Mouse (Mus musculus) layer of hippocampus, adult 18-20 months (tissue): ENCODE results near the gene Gpi1. TPM values are rescaled to one million over a fixed set of nuclear protein-coding genes. Genes with fewer than 3 reads are reported as not detected.
"Not testable (repeated sequence)": the region's sequence is repeated elsewhere in the genome, so short reads cannot be mapped to it uniquely, and the experiment has no call there.

Experiments
- DNase-seq, 2 experiments: peaks; one replicate each; pipeline ENCODE4 v3.0.0; 2022; ENCODE audit warnings: low spot score in 2 of 2
- total RNA-seq, 2 experiments: library from RNA; stranded (reverse); gene quantifications; 2 replicates each; pipeline ENCODE4 v1.2.3; 2021

The Gpi1 gene
- total RNA-seq, 2 experiments from 2014 or later, result 785 to 815 TPM

- DNase-seq, result no peak
These were observed 2.9 kb upstream of the Gpi1 start for GRCm38 (mm10) chr7:34232785-34233725.

- peak; percentile 53 to 59 for DNase-seq
These were observed 435 bp downstream of the Gpi1 start for GRCm38 (mm10) chr7:34229691-34230111.

- DNase-seq, result no peak
These were observed 983 bp downstream of the Gpi1 start for GRCm38 (mm10) chr7:34229153-34229552.

- DNase-seq, result no peak
These were observed 1.5 kb downstream of the Gpi1 start for GRCm38 (mm10) chr7:34228641-34229040.

GRCm38 (mm10) chr7:34226846-34227245 is 3.3 kb downstream of the Gpi1 start:
- no peak for DNase-seq

GRCm38 (mm10) chr7:34226086-34226485 is 4.0 kb downstream of the Gpi1 start:
- peak in 1 of 2 experiments; percentile 36 for DNase-seq

GRCm38 (mm10) chr7:34224308-34224707 is 5.8 kb downstream of the Gpi1 start:
- no peak for DNase-seq

GRCm38 (mm10) chr7:34222340-34222739 is 7.8 kb downstream of the Gpi1 start:
- DNase-seq, result no peak

- no peak for DNase-seq
These were observed 8.4 kb downstream of the Gpi1 start for GRCm38 (mm10) chr7:34221594-34222250.

GRCm38 (mm10) chr7:34218496-34218895 is 11.6 kb downstream of the Gpi1 start:
- DNase-seq, result no peak

GRCm38 (mm10) chr7:34216474-34216873 is 13.7 kb downstream of the Gpi1 start:
- DNase-seq, result no peak

GRCm38 (mm10) chr7:34215481-34215880 is 14.7 kb downstream of the Gpi1 start:
- DNase-seq, result no peak

- no peak for DNase-seq
These were observed 15.5 kb downstream of the Gpi1 start for GRCm38 (mm10) chr7:34214644-34215043.

- DNase-seq, result no peak
These were observed 16.9 kb downstream of the Gpi1 start for GRCm38 (mm10) chr7:34213281-34213680.

- DNase-seq, result no peak
These were observed 21.9 kb downstream of the Gpi1 start for GRCm38 (mm10) chr7:34208027-34208745.

GRCm38 (mm10) chr7:34206331-34206730 is 23.8 kb downstream of the Gpi1 start:
- DNase-seq, result no peak

GRCm38 (mm10) chr7:34202147-34202546 is 28.0 kb downstream of the Gpi1 start:
- not testable (repeated sequence) for DNase-seq

- no peak for DNase-seq
These were observed 29.3 kb downstream of the Gpi1 start for GRCm38 (mm10) chr7:34200829-34201228.

- peak in 1 of 2 experiments; percentile 23 for DNase-seq
These were observed 31.8 kb downstream of the Gpi1 start for GRCm38 (mm10) chr7:34198346-34198745.

- peak; percentile 90 to 94 for DNase-seq
These were observed 33.7 kb downstream of the Gpi1 start, which contains the start of gene Pdcd2l for GRCm38 (mm10) chr7:34196132-34197128. Pdcd2l (minus strand) TSS chr7:34196661.
